Mouse (Mus musculus): Measurements from ENCODE around the gene Clec16a. TPM values are rescaled to one million over a fixed set of nuclear protein-coding genes. Genes with fewer than 3 reads are reported as not detected.

Clec16a gene
- total and polyA plus RNA-seq, 3 experiments, result 20.0 to 24.2 (median 20.5) TPM

DNA sequence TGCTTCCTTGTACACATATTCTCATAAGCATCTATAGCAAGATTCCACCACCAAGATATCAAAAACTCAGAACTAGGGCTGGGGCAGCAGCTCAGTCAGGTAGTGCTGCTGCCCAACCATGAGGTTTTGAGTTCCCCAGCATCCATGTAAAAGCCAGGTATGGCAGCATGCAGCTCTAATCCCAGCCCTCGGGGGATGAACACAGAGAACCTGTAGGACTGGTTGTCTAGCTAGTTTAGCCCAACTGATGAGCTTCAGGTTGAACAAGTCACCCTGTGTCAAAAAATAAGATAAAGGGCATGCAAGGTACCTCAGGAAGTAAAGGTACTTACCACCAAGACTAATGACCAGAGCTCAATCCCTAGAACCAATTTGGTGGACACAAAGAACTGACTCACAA lies 148.3 kb downstream of the Clec16a start:
- H3K36me3 ChIP-seq (replicated peaks in 1 of 2; ENCODE audit: control insufficient read depth in 1 of 2, insufficient read depth in 1 of 2, low read length in 1 of 2), result no peaks in the 10 kb centered on the region
- in situ Hi-C loops (cut with MboI; ENCODE audit: low pct_ligation_motif_present, low pct_unique_long_range_greater_than_20kb, low sequenced_read_pairs) (no loop called here), dilution Hi-C loops (cut with MboI; ENCODE audit: extremely low pct_ligation_motif_present, extremely low pct_unique_long_range_greater_than_20kb, low sequenced_read_pairs) (no loop called here)

DNA sequence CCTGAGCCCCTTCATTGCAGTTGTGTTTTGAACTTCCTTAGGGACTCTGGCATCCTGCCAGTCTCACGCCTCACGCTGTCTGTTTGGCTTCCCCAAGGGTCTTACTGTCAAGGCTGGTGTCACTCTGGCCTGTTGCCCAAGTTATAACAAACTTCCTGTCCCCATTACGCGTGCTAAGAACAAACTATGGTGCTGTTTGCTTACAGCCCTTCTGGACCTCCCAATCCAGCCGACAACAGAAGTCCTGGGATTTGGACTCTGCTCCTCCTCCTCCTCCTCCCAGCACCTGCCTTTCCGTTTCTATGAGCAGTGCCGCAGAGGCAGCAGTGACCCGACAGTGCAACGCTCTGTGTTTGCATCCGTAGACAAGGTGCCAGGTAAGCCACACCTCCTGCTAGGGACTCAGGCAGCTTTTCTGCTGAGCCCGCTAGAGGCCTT lies 149.3 kb downstream of the Clec16a start:
- Histone ChIP-seq H3K9ac (ENCODE audit: insufficient read depth, low read depth) (no peak overlapping the region), H3K27ac (ENCODE audit: insufficient read depth, low read depth) (no peak overlapping the region), H3K27me3 (replicated peaks) (no peaks in the 10 kb centered on the region), H3K79me2 (replicated peaks; ENCODE audit: control insufficient read depth, extremely low read depth, insufficient read depth, poor library complexity, severe bottlenecking) (no peaks in the 10 kb centered on the region), H3K36me3 (replicated peaks in 1 of 2; ENCODE audit: control insufficient read depth in 1 of 2, insufficient read depth in 1 of 2, low read length in 1 of 2) (no peaks in the 10 kb centered on the region), H3K4me1 (ENCODE audit: control insufficient read depth in 1 of 2, insufficient read depth in 2 of 2) (peaks cover 13 to 27% of the 10 kb centered on the region in 2 experiments), H3K4me3 (replicated peaks in 1 of 3; ENCODE audit: low read depth in 2 of 3, low read length in 2 of 3, poor library complexity in 1 of 3) (no peak overlapping the region), H3K9me3 (replicated peaks; ENCODE audit: low read length) (no peaks in the 10 kb centered on the region), H3K4me2 (ENCODE audit: insufficient read depth, low read depth, poor library complexity, severe bottlenecking) (no peak overlapping the region)
- dilution Hi-C loops (cut with MboI; ENCODE audit: extremely low pct_ligation_motif_present, extremely low pct_unique_long_range_greater_than_20kb, low sequenced_read_pairs), result no loop called here
- no peak for TF ChIP-seq TCF12 (IDR thresholded peaks at IDR 0.05; ENCODE audit: low read depth, low read length)
- DNase-seq (ENCODE audit: extremely low read depth), result no peak
- in situ Hi-C loops (cut with MboI; ENCODE audit: low pct_ligation_motif_present, low pct_unique_long_range_greater_than_20kb, low sequenced_read_pairs), result no loop called here

More for the DNA sequence above, 148.3 kb downstream of the Clec16a start:
- Histone ChIP-seq H3K27ac (ENCODE audit: insufficient read depth, low read depth) (no peak overlapping the region), H3K9ac (ENCODE audit: insufficient read depth, low read depth) (no peak overlapping the region), H3K4me2 (ENCODE audit: insufficient read depth, low read depth, poor library complexity, severe bottlenecking) (no peak overlapping the region), H3K27me3 (replicated peaks) (no peaks in the 10 kb centered on the region), H3K4me1 (ENCODE audit: control insufficient read depth in 1 of 2, insufficient read depth in 2 of 2) (peaks cover 13 to 31% of the 10 kb centered on the region in 2 experiments), H3K4me3 (replicated peaks in 1 of 3; ENCODE audit: low read depth in 2 of 3, low read length in 2 of 3, poor library complexity in 1 of 3) (no peak overlapping the region), H3K79me2 (replicated peaks; ENCODE audit: control insufficient read depth, extremely low read depth, insufficient read depth, poor library complexity, severe bottlenecking) (no peaks in the 10 kb centered on the region), H3K9me3 (replicated peaks; ENCODE audit: low read length) (no peaks in the 10 kb centered on the region)
- no peak for DNase-seq (ENCODE audit: extremely low read depth)
- no peak for TF ChIP-seq E2F4 (IDR thresholded peaks at IDR 0.05; ENCODE audit: insufficient replicate concordance, low read depth, low read length)
- no peak for TF ChIP-seq HCFC1 (IDR thresholded peaks at IDR 0.05; ENCODE audit: low read depth, low read length)
- TF ChIP-seq POLR2AphosphoS2 (IDR thresholded peaks at IDR 0.05; ENCODE audit: low read depth, low read length), result no peak
- no peak for TF ChIP-seq TCF12 (IDR thresholded peaks at IDR 0.05; ENCODE audit: low read depth, low read length)
- no peak for TF ChIP-seq ZKSCAN1 (IDR thresholded peaks at IDR 0.05; ENCODE audit: borderline replicate concordance, low read depth, low read length)
- no peak for TF ChIP-seq NRF1 (IDR thresholded peaks at IDR 0.05; ENCODE audit: low read depth, low read length)
- TF ChIP-seq ZNF384 (IDR thresholded peaks at IDR 0.05; ENCODE audit: low read depth, low read length), result no peak
- no peak for TF ChIP-seq RAD21 (IDR thresholded peaks at IDR 0.05; ENCODE audit: low read depth, low read length)
- TF ChIP-seq TBP (conservative IDR thresholded peaks at IDR 0.05; ENCODE audit: low read depth, low read length), result no peak
- no peak for TF ChIP-seq SMC3 (IDR thresholded peaks at IDR 0.05; ENCODE audit: low read depth, low read length)
- TF ChIP-seq BHLHE40 (IDR thresholded peaks at IDR 0.05; ENCODE audit: low read depth, low read length), result no peak
- TF ChIP-seq JUND (conservative IDR thresholded peaks at IDR 0.05; ENCODE audit: low read depth, low read length), result no peak
- no peak for TF ChIP-seq CHD1 (IDR thresholded peaks at IDR 0.05; ENCODE audit: low read depth, low read length)
- TF ChIP-seq USF1 (IDR thresholded peaks at IDR 0.05; ENCODE audit: low read depth, low read length), result no peak
- no peak for TF ChIP-seq USF2 (conservative IDR thresholded peaks at IDR 0.05; ENCODE audit: low read depth, low read length)
